Mouse (Mus musculus): ENCODE data around the gene Arl8a. TPM values are rescaled to one million over a fixed set of nuclear protein-coding genes. Genes with fewer than 3 reads are reported as not detected.

The Arl8a gene
- polyA plus RNA-seq, 1 experiment from 2014 or later = 33.3 TPM

DNA sequence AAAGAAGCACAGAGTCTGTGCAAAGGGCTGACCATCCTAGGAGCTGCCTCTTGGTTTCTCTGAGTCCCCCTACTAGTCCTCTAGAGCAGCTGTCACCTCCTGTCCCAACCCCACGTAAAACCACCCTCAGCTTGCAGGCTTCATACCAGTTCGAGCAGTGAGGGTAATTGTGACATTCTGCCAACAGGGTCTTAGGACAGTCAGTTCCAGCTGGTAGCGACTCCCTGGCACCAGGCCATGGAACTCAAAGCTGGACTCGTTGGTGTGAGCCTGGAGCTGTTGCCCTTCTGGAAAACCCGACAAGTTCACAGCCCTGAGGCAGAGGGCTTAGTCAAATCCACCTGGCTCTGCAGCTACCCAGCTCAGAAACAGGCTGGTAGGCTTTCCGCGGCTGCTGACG is 20.6 kb upstream of the Arl8a start:
- Histone ChIP-seq H3K4me3 (no peak overlapping the region), H3K4me2 (no peak overlapping the region), H3K27me3 (replicated peaks) (peaks cover 87% of the 10 kb centered on the region), H3K36me3 (no peaks in the 10 kb centered on the region), H3K9ac (no peak overlapping the region), H3K27ac (replicated peaks) (no peak overlapping the region), H3K9me3 (no peaks in the 10 kb centered on the region), H3K4me1 (peaks cover 24% of the 10 kb centered on the region)
- WGBS = 52% methylated on average over 8 of the region's 8 CpGs
- no peak for ATAC-seq (ENCODE audit: extremely low read depth, insufficient number of reproducible peaks, low FRiP score, low TSS enrichment)

DNA sequence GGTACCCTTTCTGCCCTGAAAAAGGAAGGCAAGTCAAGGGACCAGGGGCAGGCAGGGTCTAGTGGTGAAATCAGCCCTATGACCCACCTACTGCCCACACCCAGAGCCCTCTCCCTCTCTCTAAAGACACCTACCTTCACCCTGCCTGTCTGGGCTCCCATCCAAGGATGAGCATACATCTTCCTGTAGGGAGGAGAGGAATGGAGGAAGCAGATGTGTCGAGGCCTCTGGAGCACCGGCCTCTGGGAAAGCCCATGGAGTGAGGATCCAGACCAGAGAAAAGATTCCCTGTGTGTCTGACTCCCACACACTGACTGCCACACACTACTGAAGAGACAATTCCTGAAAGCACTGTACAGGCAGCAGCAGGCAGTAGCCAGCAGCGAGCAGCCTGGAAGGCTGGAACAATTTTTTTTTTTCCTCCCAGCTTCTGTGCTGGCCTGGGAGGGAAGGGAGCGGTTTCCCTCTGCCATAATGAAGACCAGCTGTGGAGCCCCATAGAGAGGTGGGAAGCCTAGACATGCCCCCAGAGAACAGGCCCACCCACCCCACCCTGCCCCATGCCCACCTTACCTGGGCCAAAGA is 20.1 kb upstream of the Arl8a start:
- Histone ChIP-seq H3K4me3 (no peak overlapping the region), H3K27me3 (replicated peaks) (peaks cover 87% of the 10 kb centered on the region), H3K4me2 (no peak overlapping the region)

DNA sequence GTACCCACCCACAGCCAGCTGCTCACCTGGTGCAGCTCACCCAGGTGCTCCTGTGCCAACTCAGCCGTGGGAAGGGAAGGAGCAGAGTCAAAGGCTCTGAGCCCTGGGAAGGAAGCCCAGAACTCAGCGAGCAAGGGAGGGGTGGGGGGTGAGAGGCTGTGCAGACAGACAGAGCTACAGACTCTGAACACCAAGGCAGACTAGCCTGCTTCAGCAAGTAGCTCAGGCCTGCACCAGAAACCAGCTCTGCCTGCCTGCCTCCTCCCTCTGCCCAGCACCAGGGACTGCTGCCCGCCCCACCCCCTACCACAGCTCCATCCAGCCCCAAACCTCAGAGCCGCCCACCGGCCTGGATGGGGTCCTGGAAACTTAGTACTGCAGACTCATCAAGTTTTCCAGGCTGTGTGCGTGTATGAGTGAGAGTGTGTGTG is 18.6 kb upstream of the Arl8a start:
- H3K4me1 ChIP-seq = peaks cover 44% of the 10 kb centered on the region
- H3K9ac ChIP-seq = no peak overlapping the region
- WGBS = 57% methylated on average over 6 of the region's 6 CpGs
- peaks cover 84% of the 10 kb centered on the region for H3K27me3 ChIP-seq (replicated peaks)
- ATAC-seq (ENCODE audit: extremely low read depth, insufficient number of reproducible peaks, low FRiP score, low TSS enrichment) = no peak
- H3K9me3 ChIP-seq = no peaks in the 10 kb centered on the region
- H3K27ac ChIP-seq (replicated peaks) = no peak overlapping the region
- no peak overlapping the region for H3K4me3 ChIP-seq
- H3K36me3 ChIP-seq = no peaks in the 10 kb centered on the region
- H3K4me2 ChIP-seq = no peak overlapping the region

More for the DNA sequence above, 20.1 kb upstream of the Arl8a start:
- no peak for ATAC-seq (ENCODE audit: extremely low read depth, insufficient number of reproducible peaks, low FRiP score, low TSS enrichment)
- Histone ChIP-seq H3K27ac (replicated peaks) (no peak overlapping the region), H3K4me1 (peaks cover 29% of the 10 kb centered on the region), H3K9me3 (no peaks in the 10 kb centered on the region), H3K36me3 (no peaks in the 10 kb centered on the region), H3K9ac (no peak overlapping the region)
- 46% methylated on average over 4 of the region's 4 CpGs for WGBS

DNA sequence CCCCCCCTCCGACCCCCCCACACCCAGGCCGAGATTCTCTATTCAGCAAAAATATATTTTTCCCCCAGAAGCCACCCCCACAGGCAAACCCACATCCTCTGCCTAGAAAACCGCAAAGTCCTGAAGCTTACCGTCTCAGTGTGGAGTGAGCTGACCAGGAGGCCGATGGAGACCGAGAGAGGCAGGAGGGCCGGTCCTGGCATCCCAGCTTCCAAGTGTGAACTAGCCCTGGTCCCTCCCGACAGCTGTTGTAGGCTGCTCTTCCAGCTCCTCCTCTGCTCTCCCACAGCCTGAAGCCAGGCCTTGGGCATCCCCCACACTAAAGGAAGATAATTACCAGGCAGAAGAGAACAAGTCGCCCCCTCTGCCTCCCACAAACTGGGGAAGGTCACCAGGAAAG is 17.6 kb upstream of the Arl8a start:
- Histone ChIP-seq H3K4me2 (no peak overlapping the region), H3K9ac (no peak overlapping the region), H3K4me3 (no peak overlapping the region), H3K9me3 (no peaks in the 10 kb centered on the region), H3K36me3 (no peaks in the 10 kb centered on the region), H3K4me1 (peaks cover 44% of the 10 kb centered on the region), H3K27ac (replicated peaks) (no peak overlapping the region), H3K27me3 (replicated peaks) (peaks cover 85% of the 10 kb centered on the region)
- 27% methylated on average over 9 of the region's 9 CpGs for WGBS
- no peak for ATAC-seq (ENCODE audit: extremely low read depth, insufficient number of reproducible peaks, low FRiP score, low TSS enrichment)

DNA sequence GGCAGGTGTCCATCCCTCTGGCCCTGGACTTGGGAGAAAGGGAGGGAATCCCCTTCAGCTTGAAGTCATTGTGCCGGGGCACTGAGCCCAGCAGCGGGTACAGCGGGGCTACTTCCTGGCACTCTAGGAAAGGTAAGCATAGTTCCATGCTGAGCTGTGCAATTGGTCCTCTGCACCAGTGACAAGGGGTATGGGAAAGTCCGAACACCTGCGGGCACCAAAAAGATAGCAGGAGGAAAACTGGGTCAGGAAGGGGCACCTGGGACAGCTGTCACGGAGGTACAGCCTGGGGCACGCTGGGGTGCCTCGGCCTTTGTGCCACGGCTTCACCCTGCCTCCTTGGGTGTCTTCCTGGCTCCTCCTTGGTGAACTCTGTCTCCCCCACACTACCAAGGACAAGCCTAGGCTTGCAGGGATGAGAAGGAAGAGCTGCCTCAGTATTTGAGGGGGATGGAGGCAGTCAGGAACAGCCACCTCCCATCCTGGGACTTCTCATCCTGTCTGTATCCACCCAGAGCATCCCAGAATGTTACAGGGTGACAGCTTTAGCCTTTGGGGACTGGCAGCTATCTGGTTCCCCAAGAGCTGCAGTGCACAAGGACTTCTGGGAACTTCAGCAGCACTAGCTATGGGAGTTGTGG is 17.0 kb upstream of the Arl8a start:
- H3K4me2 ChIP-seq = no peak overlapping the region
- H3K9ac ChIP-seq = no peak overlapping the region
- no peak overlapping the region for H3K4me3 ChIP-seq
- H3K9me3 ChIP-seq = no peaks in the 10 kb centered on the region
- peaks cover 44% of the 10 kb centered on the region for H3K4me1 ChIP-seq
- no peaks in the 10 kb centered on the region for H3K36me3 ChIP-seq
- peaks cover 83% of the 10 kb centered on the region for H3K27me3 ChIP-seq (replicated peaks)
- no peak for ATAC-seq (ENCODE audit: extremely low read depth, insufficient number of reproducible peaks, low FRiP score, low TSS enrichment)
- 69% methylated on average over 9 of the region's 9 CpGs for WGBS
- H3K27ac ChIP-seq (replicated peaks) = no peak overlapping the region

DNA sequence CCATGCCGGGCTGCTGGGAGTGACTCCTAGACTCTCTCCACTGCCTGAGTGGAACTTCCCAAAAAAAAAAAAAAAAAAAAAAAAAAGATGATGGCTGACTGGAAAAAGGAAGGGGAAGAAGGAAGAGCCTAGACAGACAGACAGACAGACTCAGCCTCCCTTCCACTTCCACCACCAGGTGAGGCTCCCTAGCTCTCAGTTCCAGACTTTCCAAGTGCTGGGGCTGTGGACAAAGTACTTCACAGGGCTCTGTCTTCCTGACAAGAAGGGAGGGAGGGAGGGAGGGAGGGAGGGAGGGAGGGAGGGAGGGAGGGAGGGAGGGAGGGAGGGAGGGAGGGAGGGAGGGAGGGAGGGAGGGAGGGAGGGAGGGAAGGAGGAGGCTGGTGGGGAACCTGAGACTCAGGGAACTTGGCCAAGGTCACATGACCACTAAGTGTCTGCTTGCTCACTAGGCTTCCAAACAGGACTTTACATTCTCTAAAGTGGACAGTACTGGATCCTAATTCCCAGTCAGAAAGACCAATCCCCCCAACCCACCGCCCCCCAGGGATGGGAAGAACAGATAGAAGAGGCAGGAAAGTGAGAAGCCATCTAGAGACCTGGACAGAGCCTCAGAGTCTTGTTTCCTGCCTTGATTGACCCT is 16.1 kb upstream of the Arl8a start:
- H3K9me3 ChIP-seq = no peaks in the 10 kb centered on the region
- H3K27ac ChIP-seq (replicated peaks) = no peak overlapping the region
- peaks cover 44% of the 10 kb centered on the region for H3K4me1 ChIP-seq
- H3K27me3 ChIP-seq (replicated peaks) = peaks cover 76% of the 10 kb centered on the region
- no peak overlapping the region for H3K4me3 ChIP-seq
- no peaks in the 10 kb centered on the region for H3K36me3 ChIP-seq
- H3K9ac ChIP-seq = no peak overlapping the region
- H3K4me2 ChIP-seq = no peak overlapping the region
- no peak for ATAC-seq (ENCODE audit: extremely low read depth, insufficient number of reproducible peaks, low FRiP score, low TSS enrichment)
- 56% methylated on average over 2 of the region's 2 CpGs for WGBS

DNA sequence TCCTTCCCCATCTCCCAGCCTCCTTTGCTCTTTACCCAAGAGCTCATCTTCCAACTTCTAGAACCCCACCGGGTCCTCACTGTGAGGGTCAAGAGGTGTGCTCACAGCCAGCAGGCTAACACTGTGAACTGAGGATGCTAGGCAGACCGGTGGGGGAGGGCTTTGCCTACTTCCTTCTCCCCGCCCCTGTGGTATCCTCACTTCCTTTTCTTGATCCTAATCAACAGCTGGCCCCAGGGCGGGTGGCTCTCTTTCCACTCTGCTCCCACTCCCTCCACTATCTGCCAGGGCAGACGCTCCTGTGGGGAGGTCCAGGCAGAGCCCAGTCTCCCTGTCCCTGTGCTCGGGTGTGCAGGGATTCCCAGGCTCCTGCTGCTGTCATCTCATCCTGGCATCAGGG is 15.6 kb upstream of the Arl8a start:
- Histone ChIP-seq H3K27ac (replicated peaks) (0 out of 2 replicates have a peak overlapping the region, but pooled peaks have one; percentile 49), H3K4me3 (no peak overlapping the region), H3K4me1 (peaks cover 41% of the 10 kb centered on the region), H3K36me3 (no peaks in the 10 kb centered on the region), H3K9ac (no peak overlapping the region), H3K9me3 (no peaks in the 10 kb centered on the region), H3K4me2 (no peak overlapping the region), H3K27me3 (replicated peaks) (peaks cover 73% of the 10 kb centered on the region)
- 16% methylated on average over 6 of the region's 6 CpGs for WGBS
- ATAC-seq (ENCODE audit: extremely low read depth, insufficient number of reproducible peaks, low FRiP score, low TSS enrichment) = no peak

DNA sequence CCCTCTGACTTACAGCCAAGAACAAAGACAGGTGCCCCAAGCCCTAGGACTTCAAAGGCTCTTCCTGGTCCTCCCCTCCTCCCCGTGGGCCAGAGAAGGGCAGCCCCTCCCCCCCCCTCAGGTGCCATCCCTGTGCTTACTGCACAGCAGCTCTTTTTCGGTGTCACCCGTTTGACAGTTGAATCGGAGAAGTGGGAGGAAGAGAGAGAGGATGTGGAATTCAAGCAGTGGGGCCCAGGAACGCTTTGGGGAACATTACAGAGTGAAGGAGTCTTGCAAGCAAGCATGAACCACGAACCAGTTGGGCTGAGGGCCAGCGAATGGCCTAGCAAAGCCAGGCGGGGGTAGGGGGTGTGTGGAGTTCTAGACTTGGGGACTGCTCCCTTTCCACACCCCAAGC is 15.1 kb upstream of the Arl8a start:
- Histone ChIP-seq H3K27ac (replicated peaks) (0 out of 2 replicates have a peak overlapping the region, but pooled peaks have one; percentile 49), H3K36me3 (no peaks in the 10 kb centered on the region), H3K4me3 (no peak overlapping the region), H3K4me1 (peaks cover 36% of the 10 kb centered on the region), H3K4me2 (no peak overlapping the region), H3K27me3 (replicated peaks) (peaks cover 71% of the 10 kb centered on the region), H3K9me3 (no peaks in the 10 kb centered on the region), H3K9ac (no peak overlapping the region)
- 41% methylated on average over 8 of the region's 8 CpGs for WGBS
- ATAC-seq (ENCODE audit: extremely low read depth, insufficient number of reproducible peaks, low FRiP score, low TSS enrichment) = no peak

DNA sequence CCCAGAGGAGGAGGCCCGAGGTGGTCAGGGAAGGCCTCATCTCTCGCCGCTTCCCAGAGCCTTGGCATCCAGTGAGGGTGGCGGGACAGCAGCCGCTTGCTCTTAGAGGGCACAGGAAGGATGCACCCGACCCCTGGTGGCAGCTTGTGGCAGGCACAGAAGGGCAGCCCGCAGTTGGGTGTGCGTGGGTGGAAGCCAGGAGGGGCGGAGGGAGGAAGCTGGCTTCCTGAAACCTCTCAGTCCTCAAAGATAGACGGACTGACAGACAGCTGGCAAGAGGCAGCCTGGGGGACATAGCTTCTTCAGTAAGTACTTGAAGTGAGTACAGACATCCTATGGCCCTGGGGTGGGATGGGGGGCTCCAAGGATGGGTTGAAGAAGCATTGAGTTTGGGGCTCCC is 14.2 kb upstream of the Arl8a start, which contains the start of gene Ptpn7:
Ptpn7 (plus strand) TSS at position 228 of the 400 bp plus-strand sequence.
- Histone ChIP-seq H3K9me3 (no peaks in the 10 kb centered on the region), H3K27ac (replicated peaks) (0 out of 2 replicates have a peak within 1 kb of the TSS, but pooled peaks have one; percentile 49), H3K4me3 (no peak within 1 kb of the TSS), H3K27me3 (replicated peaks) (peaks cover 64% of the 10 kb centered on the region), H3K4me2 (no peak within 1 kb of the TSS; the same call in 1 of the 2 replicates), H3K9ac (no peak within 1 kb of the TSS), H3K36me3 (no peaks in the 10 kb centered on the region), H3K4me1 (peaks cover 28% of the 10 kb centered on the region)
- 14% methylated on average over 10 of the region's 10 CpGs for WGBS
- ATAC-seq (ENCODE audit: extremely low read depth, insufficient number of reproducible peaks, low FRiP score, low TSS enrichment) = no peak

DNA sequence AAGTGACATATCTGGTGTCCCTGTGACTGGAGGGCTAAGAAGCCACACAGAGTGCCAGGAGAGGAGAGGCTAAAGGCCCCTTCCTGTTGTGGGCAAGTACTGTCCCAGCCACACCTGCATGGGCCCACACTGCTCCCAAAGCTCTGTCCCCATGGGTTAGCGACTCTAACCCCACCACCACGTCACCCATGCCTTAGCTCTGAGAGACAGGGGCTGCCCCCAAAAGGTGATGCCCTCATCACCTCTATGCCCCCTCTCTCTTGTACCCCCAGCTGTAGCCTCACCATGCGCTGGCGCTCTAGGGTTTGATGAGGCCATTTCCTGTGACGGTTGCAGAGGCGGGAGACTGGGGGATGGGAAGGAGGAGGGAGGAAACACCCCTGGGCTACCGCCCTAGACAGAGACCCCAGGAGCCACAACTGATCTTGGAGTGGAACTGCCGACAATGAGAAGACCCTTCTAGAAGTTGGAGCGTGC is 13.7 kb upstream of the Arl8a start:
- 72% methylated on average over 9 of the region's 9 CpGs for WGBS
- peaks cover 60% of the 10 kb centered on the region for H3K27me3 ChIP-seq (replicated peaks)
- ATAC-seq (ENCODE audit: extremely low read depth, insufficient number of reproducible peaks, low FRiP score, low TSS enrichment) = no peak
- no peak overlapping the region for H3K9ac ChIP-seq
- no peak overlapping the region for H3K4me2 ChIP-seq
- H3K36me3 ChIP-seq = no peaks in the 10 kb centered on the region
- peaks cover 23% of the 10 kb centered on the region for H3K4me1 ChIP-seq
- no peak overlapping the region for H3K27ac ChIP-seq (replicated peaks)
- H3K4me3 ChIP-seq = no peak overlapping the region
- H3K9me3 ChIP-seq = no peaks in the 10 kb centered on the region

DNA sequence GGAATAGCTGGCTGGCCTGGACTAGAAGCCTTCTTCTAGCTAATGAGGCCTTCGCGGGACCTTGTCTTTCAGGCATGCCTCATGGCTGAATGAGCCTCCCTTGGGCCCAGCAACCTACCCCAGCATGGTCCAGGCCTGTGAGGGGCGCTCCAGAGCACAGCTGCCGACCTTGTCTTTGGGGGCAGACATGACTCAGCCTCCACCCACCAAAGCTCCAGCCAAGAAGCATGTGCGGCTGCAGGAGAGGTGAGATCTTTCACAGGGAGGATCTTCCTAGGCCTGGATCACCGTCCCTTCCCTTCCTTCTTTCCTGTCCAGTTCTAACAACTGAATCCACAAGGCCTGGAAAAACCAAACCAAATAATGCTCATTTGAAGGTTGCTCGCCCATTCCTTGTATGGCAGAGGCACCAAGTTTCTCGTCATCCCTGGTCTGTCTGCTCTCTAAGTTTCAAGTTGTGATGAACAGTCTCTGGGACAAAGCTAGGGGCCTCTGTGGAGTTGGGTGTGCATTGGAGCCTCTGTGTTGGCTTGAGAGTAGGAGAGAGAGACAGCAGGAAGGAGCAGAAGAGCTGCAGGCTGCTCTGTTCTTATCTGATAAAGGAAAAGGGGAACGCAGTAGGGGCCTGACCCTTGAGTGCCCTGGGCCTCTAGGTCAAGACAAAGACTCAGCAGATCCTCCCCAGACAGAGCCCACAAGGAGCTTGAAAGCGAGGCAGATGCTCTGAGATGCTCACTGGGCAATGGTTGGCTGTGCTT is 12.8 kb upstream of the Arl8a start:
- WGBS = 66% methylated on average over 10 of the region's 10 CpGs
- Histone ChIP-seq H3K27ac (replicated peaks) (no peak overlapping the region), H3K4me3 (no peak overlapping the region), H3K9ac (no peak overlapping the region), H3K36me3 (no peaks in the 10 kb centered on the region), H3K4me1 (peaks cover 23% of the 10 kb centered on the region), H3K9me3 (no peaks in the 10 kb centered on the region), H3K4me2 (no peak overlapping the region), H3K27me3 (replicated peaks) (peaks cover 53% of the 10 kb centered on the region)
- ATAC-seq (ENCODE audit: extremely low read depth, insufficient number of reproducible peaks, low FRiP score, low TSS enrichment) = no peak

Data from heart, embryonic 13.5 days (tissue).